Mouse (Mus musculus): Measurements from ENCODE around the gene Hivep1. TPM values are rescaled to one million over a fixed set of nuclear protein-coding genes. Genes with fewer than 3 reads are reported as not detected.
A peak's percentile ranks its signal among the peaks of the same experiment; 100 is the strongest.

Gene Hivep1
- total RNA-seq (2012; rRNA removed) (2.2 and 3.9 TPM in 2 replicates), polyA plus RNA-seq (2012; ENCODE audit: insufficient read depth in 1 of 2, insufficient read length in 2 of 2, low read depth in 1 of 2, low replicate concordance in 2 of 2, missing spikeins in 1 of 2) (10 to 100 TPM in 1 of 2 experiments, not detected in 1; 15.9 TPM)

DNA sequence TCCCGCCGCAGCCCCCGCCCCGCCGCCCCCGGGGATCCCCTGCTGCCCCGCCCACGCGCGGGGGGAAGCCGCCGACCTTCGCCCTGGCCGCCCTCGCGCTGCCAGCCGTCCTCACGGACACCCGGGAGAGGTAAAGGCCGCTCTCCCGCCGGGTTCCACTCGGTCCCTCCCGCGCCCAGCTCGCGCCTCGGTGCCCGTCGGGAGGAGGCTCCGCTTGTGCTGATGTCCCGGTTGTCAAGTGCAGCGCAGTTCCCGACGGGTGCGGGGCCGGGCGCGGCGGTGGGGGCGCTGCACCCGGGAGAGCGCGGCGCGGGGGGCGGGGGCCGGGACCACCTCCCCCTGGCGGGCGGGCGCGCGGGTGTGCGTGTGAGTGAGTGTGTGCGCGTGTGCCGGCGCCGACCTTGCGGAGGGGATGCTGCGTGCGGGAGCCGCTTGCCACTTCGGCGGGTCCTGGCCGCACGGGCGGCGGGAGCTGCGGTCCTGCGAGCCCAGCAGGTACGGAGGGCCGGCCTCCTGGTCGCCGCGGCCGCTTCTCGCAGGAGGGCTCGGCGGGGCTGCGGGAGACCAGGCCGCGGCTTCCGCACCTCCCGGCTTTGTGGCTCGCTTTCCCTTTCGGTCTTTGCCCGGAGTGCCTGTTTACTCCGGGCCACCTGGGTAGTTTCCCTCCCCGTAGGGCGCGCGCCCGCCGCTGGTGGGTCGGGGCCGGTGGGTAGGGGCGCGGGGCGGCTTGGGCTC, at the start of gene Hivep1:
TSS of gene Hivep1 (plus strand) at position 61 of the 735 bp plus-strand sequence.
- peak within 1 kb of the TSS; percentile 69 to 88 for H3K4me3 ChIP-seq (ENCODE audit: control insufficient read depth in 1 of 2, insufficient read depth in 1 of 2, low read depth in 2 of 2, low read length in 2 of 2)
- peaks cover 4 to 13% of the 10 kb centered on the region in 2 experiments for H3K4me1 ChIP-seq (ENCODE audit: control insufficient read depth in 1 of 2, insufficient read depth in 2 of 2, low read length in 2 of 2)
- TF ChIP-seq E2F4 (IDR thresholded peaks at IDR 0.05; ENCODE audit: borderline replicate concordance, low read depth, low read length) (no peak), ELF1 (IDR thresholded peaks at IDR 0.05; ENCODE audit: low read depth, low read length) (peak; percentile 23; the same call in 1 of the 2 replicates), ETS1 (IDR thresholded peaks at IDR 0.05; ENCODE audit: low read depth, low read length) (0 out of 2 replicates have a peak, but pooled peaks have one; percentile 20), POLR2A (IDR thresholded peaks at IDR 0.05; ENCODE audit: control insufficient read depth in 1 of 2, insufficient read depth in 1 of 2, low read depth in 1 of 2, low read length in 2 of 2, poor library complexity in 1 of 2) (peak in 1 of 2 experiments; percentile 94; a peak in 2 of 4 replicates)
- peaks cover 3% of the 10 kb centered on the region; the same call in 1 of the 2 replicates for H3K79me2 ChIP-seq (ENCODE audit: control insufficient read depth, insufficient read depth, low read length, poor library complexity)
- peak; percentile 69 for DNase-seq (ENCODE audit: low read depth, low spot score)
- peak within 1 kb of the TSS; percentile 98 for H3K27ac ChIP-seq (ENCODE audit: control insufficient read depth, low read depth, low read length)
- H3K27me3 ChIP-seq (ENCODE audit: control insufficient read depth in 1 of 2, insufficient read depth in 2 of 2, low read length in 2 of 2) = no peaks in the 10 kb centered on the region
- H3K9ac ChIP-seq (ENCODE audit: control insufficient read depth, low read depth, low read length, poor library complexity, severe bottlenecking) = peak within 1 kb of the TSS; percentile 81
- H3K36me3 ChIP-seq (ENCODE audit: control insufficient read depth in 1 of 2, insufficient read depth in 2 of 2, low read length in 2 of 2) = peaks cover 0 to 19% of the 10 kb centered on the region in 2 experiments; a peak in 3 of 4 replicates
- H3K9me3 ChIP-seq (replicated peaks; ENCODE audit: insufficient read depth, low read length) = no peaks in the 10 kb centered on the region

DNA sequence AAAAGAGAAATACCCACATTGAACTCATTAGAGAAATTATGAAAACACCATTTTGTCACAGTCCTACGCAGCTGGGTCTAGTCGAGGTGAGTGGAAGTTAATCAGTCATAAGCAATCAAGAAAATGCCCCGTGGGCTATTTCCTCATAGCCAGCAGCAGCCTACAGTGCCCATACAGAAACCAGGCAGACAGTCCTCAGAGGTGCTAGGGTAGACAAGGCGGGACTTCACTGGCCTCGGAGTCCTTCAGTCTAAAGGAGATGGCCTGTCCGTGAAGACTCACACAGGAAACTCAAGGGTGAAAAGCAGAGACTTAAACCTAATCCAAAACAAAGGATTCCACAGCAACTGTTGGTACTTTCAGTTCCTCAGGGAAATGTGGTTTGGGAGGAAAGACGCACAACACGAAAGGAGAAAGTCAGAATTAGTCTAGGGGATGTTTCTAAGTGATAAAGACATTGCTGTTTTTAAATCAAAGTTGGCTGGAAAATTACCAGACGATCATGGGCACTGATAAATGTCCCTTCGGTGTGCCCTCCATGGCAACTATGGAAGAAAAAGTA, 36.3 kb upstream of the Hivep1 start:
- H3K27ac ChIP-seq (ENCODE audit: control insufficient read depth, low read depth, low read length) = no peak overlapping the region
- H3K36me3 ChIP-seq (ENCODE audit: control insufficient read depth in 1 of 2, insufficient read depth in 2 of 2, low read length in 2 of 2) = no peaks in the 10 kb centered on the region
- no peaks in the 10 kb centered on the region for H3K27me3 ChIP-seq (ENCODE audit: control insufficient read depth in 1 of 2, insufficient read depth in 2 of 2, low read length in 2 of 2)
- no peak overlapping the region for H3K4me3 ChIP-seq (ENCODE audit: control insufficient read depth in 1 of 2, insufficient read depth in 1 of 2, low read depth in 2 of 2, low read length in 2 of 2)
- no peak for DNase-seq (ENCODE audit: low read depth, low spot score)
- no peaks in the 10 kb centered on the region for H3K9me3 ChIP-seq (replicated peaks; ENCODE audit: insufficient read depth, low read length)
- H3K9ac ChIP-seq (ENCODE audit: control insufficient read depth, low read depth, low read length, poor library complexity, severe bottlenecking) = no peak overlapping the region
- H3K4me1 ChIP-seq (ENCODE audit: control insufficient read depth in 1 of 2, insufficient read depth in 2 of 2, low read length in 2 of 2) = no peaks in the 10 kb centered on the region
- TF ChIP-seq BHLHE40 (IDR thresholded peaks at IDR 0.05; ENCODE audit: borderline replicate concordance, low read depth, low read length) (no peak), SIN3A (IDR thresholded peaks at IDR 0.05; ENCODE audit: low read length) (no peak)
- H3K79me2 ChIP-seq (ENCODE audit: control insufficient read depth, insufficient read depth, low read length, poor library complexity) = no peaks in the 10 kb centered on the region

DNA sequence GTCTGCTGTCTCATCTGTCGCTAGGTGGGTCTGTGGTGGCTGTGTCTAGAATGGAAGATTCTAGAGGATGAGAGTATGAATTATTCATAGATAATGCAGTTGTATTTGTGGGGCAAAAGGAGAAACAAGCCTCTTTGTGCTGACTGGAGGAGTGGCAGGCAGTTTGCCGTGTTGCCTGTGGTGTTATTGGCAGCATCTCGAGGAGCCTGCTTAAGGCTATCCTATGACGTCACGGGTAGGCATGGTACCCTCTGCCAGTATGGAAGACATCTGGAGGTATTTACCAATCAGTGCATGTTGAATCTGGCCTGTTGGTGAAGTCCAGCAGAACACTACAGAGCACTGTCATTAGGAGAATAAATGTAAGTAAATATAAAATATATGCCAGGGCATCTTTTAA, 35.6 kb upstream of the Hivep1 start:
- H3K36me3 ChIP-seq (ENCODE audit: control insufficient read depth in 1 of 2, insufficient read depth in 2 of 2, low read length in 2 of 2) = no peaks in the 10 kb centered on the region
- no peak for TF ChIP-seq MAZ (IDR thresholded peaks at IDR 0.05; ENCODE audit: low read depth, low read length)
- TF ChIP-seq POLR2AphosphoS5 (IDR thresholded peaks at IDR 0.05; ENCODE audit: borderline replicate concordance, low read depth, low read length) = no peak
- TF ChIP-seq CTCF (IDR thresholded peaks at IDR 0.05 in 2 of 3, conservative IDR thresholded peaks at IDR 0.05 in 1 of 3; ENCODE audit: control insufficient read depth in 1 of 3, insufficient read depth in 1 of 3, low read depth in 2 of 3, low read length in 3 of 3, poor library complexity in 1 of 3, severe bottlenecking in 1 of 3) = no peak
- TF ChIP-seq MEF2A (IDR thresholded peaks at IDR 0.05; ENCODE audit: extremely low read depth, insufficient replicate concordance, low read depth, low read length, poor library complexity, severe bottlenecking) = no peak
- TF ChIP-seq GABPA (IDR thresholded peaks at IDR 0.05; ENCODE audit: low read depth, low read length) = no peak
- no peak for TF ChIP-seq CHD1 (IDR thresholded peaks at IDR 0.05; ENCODE audit: low read depth, low read length)
- no peak for TF ChIP-seq MXI1 (IDR thresholded peaks at IDR 0.05; ENCODE audit: low read depth, low read length)
- no peak for TF ChIP-seq RCOR1 (IDR thresholded peaks at IDR 0.05; ENCODE audit: low read depth, low read length)
- TF ChIP-seq ELF1 (IDR thresholded peaks at IDR 0.05; ENCODE audit: low read depth, low read length) = no peak
- TF ChIP-seq ZC3H11A (IDR thresholded peaks at IDR 0.05; ENCODE audit: low read depth, low read length) = no peak
- no peak for TF ChIP-seq ZMIZ1 (IDR thresholded peaks at IDR 0.05; ENCODE audit: low read depth, low read length)
- H3K4me3 ChIP-seq (ENCODE audit: control insufficient read depth in 1 of 2, insufficient read depth in 1 of 2, low read depth in 2 of 2, low read length in 2 of 2) = no peak overlapping the region
- DNase-seq (ENCODE audit: low read depth, low spot score) = no peak
- no peak overlapping the region for H3K27ac ChIP-seq (ENCODE audit: control insufficient read depth, low read depth, low read length)
- no peaks in the 10 kb centered on the region for H3K4me1 ChIP-seq (ENCODE audit: control insufficient read depth in 1 of 2, insufficient read depth in 2 of 2, low read length in 2 of 2)
- H3K9ac ChIP-seq (ENCODE audit: control insufficient read depth, low read depth, low read length, poor library complexity, severe bottlenecking) = no peak overlapping the region
- no peaks in the 10 kb centered on the region for H3K27me3 ChIP-seq (ENCODE audit: control insufficient read depth in 1 of 2, insufficient read depth in 2 of 2, low read length in 2 of 2)
- H3K9me3 ChIP-seq (replicated peaks; ENCODE audit: insufficient read depth, low read length) = no peaks in the 10 kb centered on the region
- no peaks in the 10 kb centered on the region for H3K79me2 ChIP-seq (ENCODE audit: control insufficient read depth, insufficient read depth, low read length, poor library complexity)
